Mouse (Mus musculus): ENCODE results near the gene Gpr152. TPM values are rescaled to one million over a fixed set of nuclear protein-coding genes. Genes with fewer than 3 reads are reported as not detected.

Gene Gpr152
- polyA plus RNA-seq, 1 experiment: 0.06 TPM

- 53% methylated on average over 3 of the region's 3 CpGs for WGBS
Observed at GRCm38 (mm10) chr19:4164100-4164499, 24.5 kb downstream of the Gpr152 start.

GRCm38 (mm10) chr19:4164721-4165120 is 25.1 kb downstream of the Gpr152 start:
- peaks cover 6% of the 10 kb centered on the region for H3K36me3 ChIP-seq (ENCODE audit: control insufficient read depth, insufficient read depth, low read length)
- H3K4me1 ChIP-seq (ENCODE audit: control insufficient read depth, insufficient read depth, insufficient read length, low read length): peaks cover 8% of the 10 kb centered on the region; the same call in 1 of the 2 replicates
- TF ChIP-seq POLR2A (IDR thresholded peaks at IDR 0.05; ENCODE audit: low read depth, low read length) (no peak), CTCF (IDR thresholded peaks at IDR 0.05; ENCODE audit: extremely low read depth, insufficient read length, insufficient replicate concordance, low read depth, low read length) (no peak)
- no peak overlapping the region for H3K27ac ChIP-seq (ENCODE audit: insufficient read depth, low read depth, low read length)
- WGBS: 75% methylated on average over 2 of the region's 2 CpGs
- H3K4me3 ChIP-seq (ENCODE audit: low read depth, low read length): no peak overlapping the region
- no peaks in the 10 kb centered on the region for H3K27me3 ChIP-seq (ENCODE audit: control insufficient read depth, insufficient read depth, low read length)

More at GRCm38 (mm10) chr19:4164100-4164499, 24.5 kb downstream of the Gpr152 start:
- no peak overlapping the region for H3K27ac ChIP-seq (ENCODE audit: insufficient read depth, low read depth, low read length)
- H3K27me3 ChIP-seq (ENCODE audit: control insufficient read depth, insufficient read depth, low read length): no peaks in the 10 kb centered on the region
- peaks cover 6% of the 10 kb centered on the region for H3K36me3 ChIP-seq (ENCODE audit: control insufficient read depth, insufficient read depth, low read length)
- H3K4me3 ChIP-seq (ENCODE audit: low read depth, low read length): no peak overlapping the region
- TF ChIP-seq CTCF (IDR thresholded peaks at IDR 0.05; ENCODE audit: extremely low read depth, insufficient read length, insufficient replicate concordance, low read depth, low read length) (no peak), POLR2A (IDR thresholded peaks at IDR 0.05; ENCODE audit: low read depth, low read length) (no peak)
- H3K4me1 ChIP-seq (ENCODE audit: control insufficient read depth, insufficient read depth, insufficient read length, low read length): peaks cover 7% of the 10 kb centered on the region; the same call in 1 of the 2 replicates

GRCm38 (mm10) chr19:4166678-4167476 is 27.3 kb downstream of the Gpr152 start:
- TF ChIP-seq CTCF (IDR thresholded peaks at IDR 0.05; ENCODE audit: extremely low read depth, insufficient read length, insufficient replicate concordance, low read depth, low read length) (no peak), POLR2A (IDR thresholded peaks at IDR 0.05; ENCODE audit: low read depth, low read length) (no peak)
- 70% methylated on average over 9 of the region's 9 CpGs for WGBS

GRCm38 (mm10) chr19:4169378-4169784 is 29.8 kb downstream of the Gpr152 start:
- no peaks in the 10 kb centered on the region for H3K36me3 ChIP-seq (ENCODE audit: control insufficient read depth, insufficient read depth, low read length)
- TF ChIP-seq CTCF (IDR thresholded peaks at IDR 0.05; ENCODE audit: extremely low read depth, insufficient read length, insufficient replicate concordance, low read depth, low read length): peak; percentile 83
- TF ChIP-seq POLR2A (IDR thresholded peaks at IDR 0.05; ENCODE audit: low read depth, low read length): peak; percentile 92
- peak overlapping the region; percentile 70 for H3K4me3 ChIP-seq (ENCODE audit: low read depth, low read length)
- WGBS: under 1% methylated on average over 43 of the region's 43 CpGs
- peak overlapping the region; percentile 72 for H3K27ac ChIP-seq (ENCODE audit: insufficient read depth, low read depth, low read length)
- no peaks in the 10 kb centered on the region for H3K27me3 ChIP-seq (ENCODE audit: control insufficient read depth, insufficient read depth, low read length)
- peaks cover 7% of the 10 kb centered on the region for H3K4me1 ChIP-seq (ENCODE audit: control insufficient read depth, insufficient read depth, insufficient read length, low read length)

More at GRCm38 (mm10) chr19:4166678-4167476, 27.3 kb downstream of the Gpr152 start:
- H3K4me1 ChIP-seq (ENCODE audit: control insufficient read depth, insufficient read depth, insufficient read length, low read length): peaks cover 15% of the 10 kb centered on the region
- no peaks in the 10 kb centered on the region for H3K36me3 ChIP-seq (ENCODE audit: control insufficient read depth, insufficient read depth, low read length)
- no peaks in the 10 kb centered on the region for H3K27me3 ChIP-seq (ENCODE audit: control insufficient read depth, insufficient read depth, low read length)
- no peak overlapping the region for H3K4me3 ChIP-seq (ENCODE audit: low read depth, low read length)
- H3K27ac ChIP-seq (ENCODE audit: insufficient read depth, low read depth, low read length): no peak overlapping the region

GRCm38 (mm10) chr19:4169810-4170209 is 30.2 kb downstream of the Gpr152 start:
- Histone ChIP-seq H3K36me3 (ENCODE audit: control insufficient read depth, insufficient read depth, low read length) (no peaks in the 10 kb centered on the region), H3K27me3 (ENCODE audit: control insufficient read depth, insufficient read depth, low read length) (no peaks in the 10 kb centered on the region), H3K4me3 (ENCODE audit: low read depth, low read length) (peak overlapping the region; percentile 70), H3K27ac (ENCODE audit: insufficient read depth, low read depth, low read length) (peak overlapping the region; percentile 72), H3K4me1 (ENCODE audit: control insufficient read depth, insufficient read depth, insufficient read length, low read length) (peaks cover 7% of the 10 kb centered on the region)
- TF ChIP-seq POLR2A (IDR thresholded peaks at IDR 0.05; ENCODE audit: low read depth, low read length) (no peak), CTCF (IDR thresholded peaks at IDR 0.05; ENCODE audit: extremely low read depth, insufficient read length, insufficient replicate concordance, low read depth, low read length) (no peak)
- WGBS: 4% methylated on average over 27 of the region's 27 CpGs

- WGBS: 94% methylated on average over 10 of the region's 10 CpGs
- Histone ChIP-seq H3K27me3 (ENCODE audit: control insufficient read depth, insufficient read depth, low read length) (no peaks in the 10 kb centered on the region), H3K27ac (ENCODE audit: insufficient read depth, low read depth, low read length) (no peak overlapping the region), H3K36me3 (ENCODE audit: control insufficient read depth, insufficient read depth, low read length) (no peaks in the 10 kb centered on the region), H3K4me3 (ENCODE audit: low read depth, low read length) (no peak overlapping the region), H3K4me1 (ENCODE audit: control insufficient read depth, insufficient read depth, insufficient read length, low read length) (peaks cover 10% of the 10 kb centered on the region)
- no peak for TF ChIP-seq POLR2A (IDR thresholded peaks at IDR 0.05; ENCODE audit: low read depth, low read length)
- no peak for TF ChIP-seq CTCF (IDR thresholded peaks at IDR 0.05; ENCODE audit: extremely low read depth, insufficient read length, insufficient replicate concordance, low read depth, low read length)
Observed at GRCm38 (mm10) chr19:4170723-4171392, 31.3 kb downstream of the Gpr152 start.

Data from small intestine, adult 2 months (tissue).